Mouse (Mus musculus) liver, postnatal 0 days (tissue): ENCODE results near the gene Ptprj. TPM values are rescaled to one million over a fixed set of nuclear protein-coding genes. Genes with fewer than 3 reads are reported as not detected.

Experiments used
- ATAC-seq: fragments of 200-750 bp; cut with Nextera tagmentation; 2 replicates; pipeline ENCODE4 v1.8.0; 2017; ENCODE audit warnings: mild to moderate bottlenecking, moderate library complexity
- DNase-seq: peaks from one replicate; pipeline ENCODE4 v3.0.0-alpha.2; 2016
- H3K27ac ChIP-seq: fragments of 300-500 bp; sonication (generic); 2 replicates; pipeline ENCODE4 v1.5.1; 2014; ENCODE audit warnings: antibody characterized with exemption, moderate library complexity, mild to moderate bottlenecking, low read depth
- H3K27me3 ChIP-seq: fragments of 300-500 bp; sonication (generic); 2 replicates; pipeline ENCODE4 v1.6.1; 2014; ENCODE audit warnings: low read length, control low read depth, mixed read lengths; ENCODE audit not compliant: insufficient read depth
- H3K36me3 ChIP-seq: fragments of 300-500 bp; sonication (generic); replicated peaks from 2 replicates; pipeline ENCODE4 v1.6.1; 2014; ENCODE audit warnings: mild to moderate bottlenecking, control low read depth, low read length, moderate library complexity, mixed read lengths; ENCODE audit not compliant: insufficient read depth
- H3K4me1 ChIP-seq: fragments of 300-500 bp; sonication (generic); 2 replicates; pipeline ENCODE4 v1.6.1; 2014; ENCODE audit warnings: antibody characterized with exemption, mild to moderate bottlenecking, control low read depth; ENCODE audit not compliant: insufficient read depth
- H3K4me2 ChIP-seq: fragments of 300-500 bp; sonication (generic); 2 replicates; pipeline ENCODE4 v1.6.1; 2014; ENCODE audit warnings: low read depth, mild to moderate bottlenecking, low read length, moderate library complexity, mixed read lengths
- H3K4me3 ChIP-seq: fragments of 300-500 bp; sonication (generic); 2 replicates; pipeline ENCODE4 v1.5.1; 2014; ENCODE audit warnings: low read depth, low read length
- H3K9ac ChIP-seq: fragments of 300-500 bp; sonication (generic); replicated peaks from 2 replicates; pipeline ENCODE4 v1.6.1; 2014; ENCODE audit warnings: mild to moderate bottlenecking, moderate library complexity
- H3K9me3 ChIP-seq: fragments of 300-500 bp; sonication (generic); 2 replicates; pipeline ENCODE4 v1.6.1; 2016; ENCODE audit warnings: mild to moderate bottlenecking, control low read depth, low read length, mixed read lengths
- CTCF ChIP-seq: sonication (generic); IDR thresholded peaks from 2 replicates; pipeline ENCODE4 v1.5.1; 2016; ENCODE audit warnings: antibody characterized with exemption, low read depth
- EP300 ChIP-seq: IDR thresholded peaks from 2 replicates; pipeline ENCODE4 v1.6.1; 2016; ENCODE audit warnings: antibody characterized with exemption, low read depth, mild to moderate bottlenecking
- WGBS: fragments of 180-500 bp; shearing (Covaris S2); extraction: QIAGEN DNeasy Blood & Tissue Kit; methylation state at CpG from one replicate; pipeline ENCODE4 v1.1.7; 2014; ENCODE audit not compliant: insufficient replicate concordance; 5-methylcytosine and 5-hydroxymethylcytosine counted together
- polyA plus RNA-seq: library from polyadenylated mRNA; unstranded; fragments of >200 nt; fragmentation: Nextera tagmentation; extraction: Ambion mirVana; gene quantifications from 2 replicates; pipeline ENCODE4 v1.2.1, GENCODE M21; 2015

Ptprj gene
- 2.7 and 2.8 TPM in 2 replicates for polyA plus RNA-seq

DNA sequence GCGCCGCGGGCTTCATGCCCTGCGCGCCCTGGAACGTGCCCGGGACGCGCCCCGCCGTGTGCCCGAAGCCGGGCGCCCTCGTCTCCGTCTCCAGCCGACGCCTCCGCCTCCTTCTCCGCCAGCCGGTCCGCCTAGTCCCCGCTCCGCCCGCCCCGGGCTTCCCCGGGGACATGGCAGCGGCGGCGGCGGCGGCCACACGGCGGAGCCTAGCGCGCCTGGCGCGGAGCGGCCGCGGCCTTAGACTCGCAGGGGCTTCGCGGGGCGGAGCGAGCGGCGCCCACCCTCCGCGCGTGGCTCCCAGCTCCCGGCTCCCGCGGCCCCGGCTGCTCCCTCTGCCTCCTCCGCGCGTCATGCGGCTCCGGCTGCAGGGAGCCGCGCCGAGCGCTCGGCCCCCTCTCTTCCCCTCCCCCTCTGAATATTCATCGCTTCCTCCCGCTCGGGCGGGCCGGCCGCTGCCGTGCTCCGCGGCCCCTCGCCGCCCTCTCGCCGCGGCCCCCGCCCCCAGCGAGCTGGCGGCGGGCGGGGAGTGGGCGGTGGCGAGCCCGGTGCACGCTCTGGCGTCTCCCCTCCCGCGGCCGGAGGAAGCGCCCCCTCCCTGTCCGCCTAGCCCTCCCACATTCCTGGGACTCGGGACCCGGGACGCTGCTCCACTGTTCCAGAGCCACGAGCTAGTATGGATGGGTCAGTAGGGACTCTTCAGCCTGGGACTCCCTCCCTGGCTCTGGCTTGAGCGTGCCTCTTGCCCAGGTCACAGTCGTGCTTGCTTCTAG, at the start of gene Ptprj:
Gene Ptprj, minus strand, starts transcription at position 412 of the 770 bp plus-strand sequence.
- Histone ChIP-seq H3K4me1 (peaks cover 40% of the 10 kb centered on the region), H3K27me3 (no peaks in the 10 kb centered on the region), H3K4me2 (peak within 1 kb of the TSS; percentile 100), H3K36me3 (no peaks in the 10 kb centered on the region), H3K9me3 (no peaks in the 10 kb centered on the region), H3K27ac (peak within 1 kb of the TSS; percentile 89), H3K9ac (peak within 1 kb of the TSS; percentile 96), H3K4me3 (peak within 1 kb of the TSS; percentile 92)
- ATAC-seq (peak; percentile 72), DNase-seq (peak; percentile 75)
- TF ChIP-seq EP300, result no peak
- no peak for TF ChIP-seq CTCF
- WGBS, result under 1% methylated on average over 42 of the region's 100 CpGs

DNA sequence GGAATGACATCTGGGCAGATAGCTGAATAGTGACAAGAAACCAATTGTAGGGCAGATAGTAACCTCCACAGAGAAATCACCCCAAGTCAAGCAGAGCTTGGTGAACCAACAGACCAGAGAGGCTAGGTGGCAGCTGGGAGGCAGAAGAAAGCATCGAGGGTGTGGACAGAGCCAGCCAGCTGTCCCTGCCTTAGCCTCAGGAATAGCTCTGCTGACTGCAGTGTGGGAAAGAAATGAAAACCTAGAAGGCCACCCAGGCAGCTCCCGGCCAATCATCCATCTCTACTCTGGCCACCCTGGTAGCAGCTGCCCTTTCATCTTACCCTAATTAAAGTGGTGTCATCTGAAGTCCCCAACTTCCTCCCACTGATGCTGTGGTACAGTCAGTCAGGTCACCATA, 49.1 kb upstream of the Ptprj start:
- Histone ChIP-seq H3K27ac (no peak overlapping the region), H3K27me3 (no peaks in the 10 kb centered on the region), H3K9ac (no peak overlapping the region), H3K9me3 (no peaks in the 10 kb centered on the region), H3K36me3 (no peaks in the 10 kb centered on the region), H3K4me2 (no peak overlapping the region), H3K4me3 (no peak overlapping the region), H3K4me1 (no peaks in the 10 kb centered on the region; the same call in 1 of the 2 replicates)
- ATAC-seq (no peak), DNase-seq (no peak)
- 65% methylated on average over 2 of the region's 2 CpGs for WGBS
- TF ChIP-seq EP300 (no peak), CTCF (no peak)

DNA sequence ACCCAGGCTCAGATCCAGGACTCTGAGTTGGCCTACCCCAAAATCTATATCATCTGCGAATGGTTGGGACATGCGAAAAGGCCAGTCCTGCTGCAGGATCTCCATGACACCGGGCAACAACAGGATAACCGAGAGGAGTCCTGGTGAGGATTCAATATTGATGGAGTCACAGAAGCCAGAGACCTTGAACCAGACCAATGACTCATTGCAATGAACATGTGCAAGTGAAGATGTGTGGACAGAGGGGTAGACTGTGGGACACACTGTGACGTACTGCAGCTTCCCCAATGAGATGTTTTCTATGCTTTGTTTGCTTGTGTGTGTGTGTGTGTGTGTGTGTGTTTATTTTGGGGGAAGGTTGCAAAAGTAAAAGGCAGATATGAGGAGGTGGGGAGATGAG, 47.8 kb upstream of the Ptprj start:
- WGBS, result 80% methylated on average over 5 of the region's 5 CpGs
- TF ChIP-seq CTCF, result no peak
- TF ChIP-seq EP300, result no peak
- peaks cover 3% of the 10 kb centered on the region for H3K4me1 ChIP-seq
- H3K27ac ChIP-seq, result no peak overlapping the region
- no peak overlapping the region for H3K4me2 ChIP-seq
- ATAC-seq, result peak; percentile 68
- H3K4me3 ChIP-seq, result no peak overlapping the region
- no peaks in the 10 kb centered on the region for H3K36me3 ChIP-seq
- H3K9me3 ChIP-seq, result no peaks in the 10 kb centered on the region
- no peak for DNase-seq
- no peak overlapping the region for H3K9ac ChIP-seq
- no peaks in the 10 kb centered on the region for H3K27me3 ChIP-seq

DNA sequence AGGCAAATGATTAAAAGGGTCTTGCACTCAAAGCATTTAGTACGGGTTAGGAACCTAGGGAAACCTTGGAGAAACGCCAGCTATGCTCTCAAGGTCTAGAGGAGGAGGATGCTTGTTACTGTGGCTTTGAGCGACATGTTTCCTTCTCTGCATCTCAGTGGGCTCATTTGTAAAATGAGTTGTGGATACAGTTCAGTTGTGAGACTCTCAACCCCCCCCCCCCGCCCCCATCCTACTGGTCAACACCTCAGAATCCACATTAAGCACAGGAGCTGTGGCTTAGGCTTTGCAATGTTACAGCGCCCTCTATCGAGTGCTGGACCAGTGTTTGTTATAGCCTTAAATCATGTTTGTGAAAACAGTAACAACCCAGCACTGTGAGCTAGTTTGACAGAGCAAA, 44.5 kb upstream of the Ptprj start:
- Histone ChIP-seq H3K4me1 (peaks cover 3% of the 10 kb centered on the region; the same call in 1 of the 2 replicates), H3K4me3 (no peak overlapping the region), H3K4me2 (no peak overlapping the region), H3K9ac (no peak overlapping the region), H3K27ac (no peak overlapping the region), H3K36me3 (no peaks in the 10 kb centered on the region), H3K27me3 (no peaks in the 10 kb centered on the region), H3K9me3 (no peaks in the 10 kb centered on the region)
- TF ChIP-seq CTCF (peak; percentile 87), EP300 (no peak)
- whole genome bisulfite sequencing, result 16% methylated on average over 6 of the region's 6 CpGs
- DNase-seq (peak; percentile 78), ATAC-seq (peak; percentile 40; the same call in 1 of the 2 replicates)

DNA sequence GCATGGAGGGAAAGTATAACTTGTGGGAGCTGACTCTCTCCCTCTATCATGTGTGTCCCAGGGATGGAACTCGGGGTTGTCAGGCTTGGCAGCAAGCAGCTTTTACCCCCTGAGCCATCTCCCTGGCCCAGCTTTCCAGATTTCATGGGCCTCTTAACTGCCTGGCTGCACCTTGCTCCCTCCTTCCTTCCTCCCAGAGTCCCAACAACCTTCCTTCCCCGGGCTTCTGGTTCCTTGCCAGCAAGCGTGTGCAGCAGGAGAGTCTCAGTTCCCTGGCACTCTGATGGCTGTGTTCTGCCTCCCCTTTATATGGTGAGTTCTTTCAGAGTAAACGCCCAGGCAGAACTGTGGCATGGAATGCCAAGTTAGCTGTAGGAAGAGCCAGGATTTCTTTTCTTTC, 43.9 kb upstream of the Ptprj start:
- Histone ChIP-seq H3K9me3 (no peaks in the 10 kb centered on the region), H3K4me1 (peaks cover 3% of the 10 kb centered on the region; the same call in 1 of the 2 replicates), H3K9ac (no peak overlapping the region), H3K4me2 (no peak overlapping the region), H3K4me3 (no peak overlapping the region), H3K27ac (no peak overlapping the region), H3K27me3 (no peaks in the 10 kb centered on the region), H3K36me3 (no peaks in the 10 kb centered on the region)
- ATAC-seq, result no peak
- 26% methylated on average over 4 of the region's 4 CpGs for WGBS
- no peak for TF ChIP-seq CTCF
- no peak for TF ChIP-seq EP300
- no peak for DNase-seq

DNA sequence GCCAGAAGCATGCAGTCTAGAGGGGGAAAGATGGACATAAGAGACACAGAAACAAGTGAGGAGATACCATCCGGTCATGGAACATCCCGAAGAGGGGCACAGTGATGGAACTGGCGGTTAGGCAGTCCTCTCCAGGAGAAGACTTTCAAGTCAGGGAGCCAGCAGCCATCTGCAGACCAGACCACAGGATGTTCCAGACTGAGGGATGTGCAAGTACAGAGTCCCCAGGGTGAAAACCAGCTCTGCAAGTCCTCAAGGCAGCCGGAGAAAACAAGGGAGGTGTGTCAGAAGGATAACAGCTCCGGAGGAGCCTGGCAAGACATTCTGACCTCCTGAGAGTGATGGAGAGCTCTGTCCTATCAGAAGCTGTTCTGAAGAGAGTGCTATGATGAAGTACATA, 40.4 kb upstream of the Ptprj start:
- DNase-seq (no peak), ATAC-seq (no peak)
- Histone ChIP-seq H3K9me3 (no peaks in the 10 kb centered on the region), H3K36me3 (no peaks in the 10 kb centered on the region), H3K9ac (no peak overlapping the region), H3K4me1 (peaks cover 3% of the 10 kb centered on the region; the same call in 1 of the 2 replicates), H3K27ac (no peak overlapping the region), H3K4me2 (no peak overlapping the region), H3K4me3 (no peak overlapping the region), H3K27me3 (no peaks in the 10 kb centered on the region)
- WGBS, result 81% methylated on average over 5 of the region's 5 CpGs
- TF ChIP-seq CTCF (no peak), EP300 (no peak)
